Comparison of ENCODE assay signal across 17 mouse cellular contexts in genomic region chr1:36331743-36332142, GRCm38 (mm10). TPM values are rescaled to one million over a fixed set of nuclear protein-coding genes. Genes with fewer than 3 reads are reported as not detected.
"Had no signal": no experiment of that assay in that cellular context is flagged by ENCODE, and none has a peak within 500 bp of the region (broad histone marks: within the 10 kb centered on the region; RNA-seq: fewer than 3 reads in every experiment).

No protein-coding gene starts in this region.

- H3K27ac ChIP-seq: neural tube, embryonic 13.5 days; neural tube, embryonic 15.5 days; stomach, embryonic 15.5 days; stomach, postnatal 0 days had no signal

- DNase-seq: retina, postnatal 1 day; right cerebral cortex, adult 18-20 months; right cerebral cortex, postnatal 14 days; right cerebral cortex, postnatal 25 days; right cerebral cortex, postnatal 4 days; spleen, adult 18-20 months; thymus, adult 18-20 months; thymus, adult 2 months; thymus, postnatal 14 days; thymus, postnatal 36 days; thymus, postnatal 4 days had no signal

- H3K4me1 ChIP-seq: neural tube, embryonic 13.5 days; neural tube, embryonic 15.5 days; stomach, embryonic 15.5 days had no signal

- H3K9ac ChIP-seq: neural tube, embryonic 13.5 days; neural tube, embryonic 15.5 days; stomach, embryonic 15.5 days had no signal

- H3K27me3 ChIP-seq: neural tube, embryonic 13.5 days; neural tube, embryonic 15.5 days; stomach, embryonic 15.5 days had no signal

- H3K4me2 ChIP-seq: neural tube, embryonic 13.5 days; neural tube, embryonic 15.5 days; stomach, embryonic 15.5 days had no signal

- H3K4me3 ChIP-seq: neural tube, embryonic 13.5 days; neural tube, embryonic 15.5 days; stomach, embryonic 15.5 days had no signal

- H3K9me3 ChIP-seq: neural tube, embryonic 13.5 days; neural tube, embryonic 15.5 days; stomach, embryonic 15.5 days had no signal

RNA-seq across cellular contexts. Expression of gene Fer1l5, which starts 40.3 kb away (rescaled TPM):
- polyA plus RNA-seq: small intestine, adult 2 months; spleen, adult 2 months had no signal
